7 mouse cellular contexts compared by ENCODE assay signal in the genomic region with DNA sequence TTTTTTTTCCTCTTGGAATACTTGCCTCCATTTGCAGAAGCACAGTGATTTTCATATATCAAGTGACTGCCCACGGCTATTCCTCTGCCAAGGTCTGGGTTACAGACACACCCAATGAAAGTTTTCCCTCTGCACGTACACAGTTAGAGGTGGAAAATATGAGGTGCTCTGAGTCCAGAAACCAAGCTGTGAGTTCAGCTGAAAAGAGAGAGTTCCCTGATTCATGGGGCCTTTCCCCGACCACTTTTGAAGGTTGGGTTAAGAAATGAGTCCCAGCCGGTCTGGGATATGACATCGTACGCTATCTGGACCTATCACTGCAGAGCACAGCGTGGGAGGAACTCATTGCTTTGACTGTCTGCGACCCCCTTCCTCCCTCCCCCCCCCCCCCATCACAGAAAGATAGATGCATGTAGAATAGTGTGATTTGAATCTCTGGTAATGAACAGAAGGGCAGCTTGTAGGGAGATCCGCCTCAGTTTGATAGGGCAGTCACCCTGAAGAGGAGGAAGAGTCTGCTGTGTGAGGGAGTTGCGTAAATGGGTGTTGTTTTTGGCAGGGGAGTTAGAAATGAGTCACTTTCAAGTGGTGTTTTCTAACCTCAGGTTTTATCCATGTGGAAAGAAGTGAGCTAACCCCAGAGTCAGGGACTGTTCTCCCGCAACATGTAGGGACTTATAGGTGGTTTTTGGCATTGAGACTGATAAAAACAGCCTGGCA.
A peak's percentile ranks its signal among the peaks of the same experiment; 100 is the strongest.
DNase-seq lines count a peak whose midpoint lies in the region; TF ChIP-seq lines count a peak whose summit lies in the region.

No protein-coding gene starts in this region.

- H3K27me3 ChIP-seq in testis, adult 2 months (ENCODE audit: control insufficient read depth, insufficient read depth, low read length): no peaks in the 10 kb centered on the region
- no peaks in the 10 kb centered on the region for H3K27me3 ChIP-seq in thymus, adult 2 months (ENCODE audit: control insufficient read depth, insufficient read depth, low read length)

- no peak for DNase-seq in testis, postnatal 10 days (ENCODE audit: low spot score)
- peak; percentile 89 for DNase-seq in fibroblast of lung, adult 2 months (ENCODE audit: low read depth)
- DNase-seq in kidney, postnatal 14 days: peak; percentile 48
- DNase-seq in cerebellum, adult 8-10 months: no peak
- DNase-seq in thymus, adult 2 months: no peak
- DNase-seq in gastrocnemius, adult 8-10 months (ENCODE audit: low spot score in 2 of 2): no peak

- no peaks in the 10 kb centered on the region for H3K4me1 ChIP-seq in testis, adult 2 months (ENCODE audit: control insufficient read depth, insufficient read depth, low read length)
- H3K4me1 ChIP-seq in thymus, adult 2 months (replicated peaks; ENCODE audit: control insufficient read depth, insufficient read depth, low read length): no peaks in the 10 kb centered on the region

- no peak for TF ChIP-seq POLR2A in testis, adult 2 months (IDR thresholded peaks at IDR 0.05; ENCODE audit: control insufficient read depth, low read depth, low read length)
- TF ChIP-seq POLR2A in thymus, adult 2 months (IDR thresholded peaks at IDR 0.05; ENCODE audit: control insufficient read depth, extremely low read depth, insufficient read depth, low read length, poor library complexity): no peak

- 87% methylated on average over 11 of the region's 11 CpGs for WGBS in thymus, adult 2 months

- H3K27ac ChIP-seq in testis, adult 2 months (ENCODE audit: control insufficient read depth, insufficient read depth, low read depth, low read length): peak overlapping the region; percentile 31; the same call in 1 of the 2 replicates
- no peak overlapping the region; the same call in 1 of the 2 replicates for H3K27ac ChIP-seq in thymus, adult 2 months (ENCODE audit: control insufficient read depth, insufficient read depth, low read length)

- H3K4me3 ChIP-seq in testis, adult 2 months (ENCODE audit: control insufficient read depth, low read depth, low read length): no peak overlapping the region
- no peak overlapping the region for H3K4me3 ChIP-seq in thymus, adult 2 months (ENCODE audit: control insufficient read depth, insufficient read depth, low read length)

- H3K36me3 ChIP-seq in testis, adult 2 months (ENCODE audit: control insufficient read depth, insufficient read depth, low read length): no peaks in the 10 kb centered on the region
- no peaks in the 10 kb centered on the region for H3K36me3 ChIP-seq in thymus, adult 2 months (ENCODE audit: control insufficient read depth, insufficient read depth, low read length)

- TF ChIP-seq CTCF in testis, adult 2 months (IDR thresholded peaks at IDR 0.05; ENCODE audit: control insufficient read depth, insufficient read depth, insufficient replicate concordance, low read depth, low read length): no peak
- no peak for TF ChIP-seq CTCF in thymus, adult 2 months (IDR thresholded peaks at IDR 0.05; ENCODE audit: borderline replicate concordance, control insufficient read depth, extremely low read depth, insufficient read depth, low read length, poor library complexity)

Comparison
In these comparisons a context has a peak if more than half of its experiments do, and no peak if none do; other contexts are left out.
1. DNase-seq: peak in fibroblast of lung, adult 2 months (single experiment) and kidney, postnatal 14 days (single experiment); none in testis, postnatal 10 days (single experiment), cerebellum, adult 8-10 months (single experiment), thymus, adult 2 months (single experiment) and gastrocnemius, adult 8-10 months (0 of 2).